Mouse (Mus musculus) thymus, postnatal 10 days (tissue): ENCODE data around the gene Rspo3.

Source experiments
- DNase-seq, 2 experiments: peaks; one replicate each; pipeline ENCODE4 v3.0.0; 2021; ENCODE audit warnings: low spot score in 2 of 2

The Rspo3 gene

GRCm38 (mm10) chr10:29535546-29536260, at the start of gene Rspo3:
Gene Rspo3 (minus strand): TSS chr10:29535867.
- no peak for DNase-seq

DNA sequence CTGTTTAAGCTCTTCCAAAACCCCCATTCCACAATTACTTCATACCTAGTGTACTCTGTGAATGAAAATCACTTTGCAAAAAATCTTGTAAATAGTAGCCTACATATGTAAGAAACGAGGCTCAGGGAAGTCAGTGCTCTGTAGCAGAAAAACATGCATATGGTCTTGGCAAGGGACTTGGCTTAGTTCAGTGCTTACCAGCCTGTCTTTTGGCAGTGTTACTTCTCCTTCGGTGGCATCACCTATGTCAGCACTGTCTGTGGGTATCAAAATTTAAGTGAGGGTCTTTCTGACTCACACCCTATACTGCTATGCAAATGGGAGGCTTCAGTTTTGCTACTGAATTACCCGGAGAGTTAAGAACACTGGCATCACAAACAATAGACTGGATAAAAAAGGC, 46.3 kb upstream of the Rspo3 start:
- DNase-seq = no peak

DNA sequence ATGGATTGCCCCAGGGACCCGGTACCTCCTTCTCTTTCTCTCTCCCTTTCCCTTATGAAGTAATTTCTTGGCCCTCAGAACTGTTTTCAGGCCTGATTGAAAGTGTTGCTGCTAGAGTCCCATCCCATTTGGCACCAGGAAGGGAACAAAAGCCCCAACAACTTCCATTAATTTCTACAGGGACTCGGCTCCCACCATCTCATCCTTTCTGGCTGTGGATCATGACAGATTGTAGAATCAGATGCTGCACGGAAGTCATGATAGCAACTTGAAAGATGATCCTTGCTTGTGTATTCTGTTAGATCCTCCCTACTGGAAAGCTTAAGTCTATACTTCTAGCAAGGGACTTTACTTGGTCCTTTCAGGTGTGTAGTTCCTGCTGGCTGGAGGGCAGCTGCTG, 45.8 kb upstream of the Rspo3 start:
- no peak for DNase-seq

DNA sequence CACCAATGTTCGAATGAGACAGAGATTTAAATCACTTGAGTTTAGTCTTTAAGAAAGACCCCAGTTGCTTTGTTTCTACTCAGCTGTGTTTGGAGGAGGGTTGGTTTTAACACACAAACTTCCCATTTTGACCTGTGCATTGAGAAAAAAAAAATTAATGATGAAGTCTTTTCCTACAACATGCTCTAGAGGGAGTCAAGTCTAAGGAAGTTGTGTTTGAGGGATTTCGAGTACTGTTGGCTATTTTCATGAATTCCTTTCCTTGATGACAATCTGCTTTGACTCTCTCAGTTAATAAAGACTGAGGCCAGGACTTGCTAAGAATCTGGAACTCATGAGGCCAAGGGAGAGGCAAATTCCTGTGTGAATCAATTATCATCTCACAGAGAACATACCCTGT, 20.3 kb upstream of the Rspo3 start:
- DNase-seq = no peak

GRCm38 (mm10) chr10:29554365-29554764, 18.7 kb upstream of the Rspo3 start:
- no peak for DNase-seq

DNA sequence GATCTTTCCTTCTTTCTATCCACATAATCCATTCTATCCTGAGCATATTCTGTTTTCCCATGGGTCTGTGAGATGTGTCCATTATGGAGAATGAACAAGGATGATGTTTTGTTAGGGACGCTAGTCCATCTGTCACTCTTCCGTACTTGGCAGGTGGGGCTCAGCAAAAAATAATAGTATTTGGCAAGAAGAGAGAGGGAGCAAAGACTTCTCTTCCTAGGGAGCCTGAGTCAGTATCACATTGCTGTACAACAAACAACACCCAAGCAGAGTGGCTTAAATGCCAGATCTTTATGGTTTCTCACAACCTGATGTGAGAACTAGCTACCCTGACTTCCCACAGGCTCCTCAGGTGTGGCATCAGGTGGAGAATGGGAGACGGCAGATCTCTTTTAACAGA, 7.3 kb upstream of the Rspo3 start:
- no peak for DNase-seq

- DNase-seq = no peak
Observed at GRCm38 (mm10) chr10:29539516-29539915, 3.8 kb upstream of the Rspo3 start.

- no peak for DNase-seq
Observed at GRCm38 (mm10) chr10:29538791-29539190, 3.1 kb upstream of the Rspo3 start.

- DNase-seq = no peak
Observed at GRCm38 (mm10) chr10:29534830-29535227, 838 bp downstream of the Rspo3 start.

- DNase-seq = no peak
Observed at GRCm38 (mm10) chr10:29533846-29534829, 1.5 kb downstream of the Rspo3 start.

DNA sequence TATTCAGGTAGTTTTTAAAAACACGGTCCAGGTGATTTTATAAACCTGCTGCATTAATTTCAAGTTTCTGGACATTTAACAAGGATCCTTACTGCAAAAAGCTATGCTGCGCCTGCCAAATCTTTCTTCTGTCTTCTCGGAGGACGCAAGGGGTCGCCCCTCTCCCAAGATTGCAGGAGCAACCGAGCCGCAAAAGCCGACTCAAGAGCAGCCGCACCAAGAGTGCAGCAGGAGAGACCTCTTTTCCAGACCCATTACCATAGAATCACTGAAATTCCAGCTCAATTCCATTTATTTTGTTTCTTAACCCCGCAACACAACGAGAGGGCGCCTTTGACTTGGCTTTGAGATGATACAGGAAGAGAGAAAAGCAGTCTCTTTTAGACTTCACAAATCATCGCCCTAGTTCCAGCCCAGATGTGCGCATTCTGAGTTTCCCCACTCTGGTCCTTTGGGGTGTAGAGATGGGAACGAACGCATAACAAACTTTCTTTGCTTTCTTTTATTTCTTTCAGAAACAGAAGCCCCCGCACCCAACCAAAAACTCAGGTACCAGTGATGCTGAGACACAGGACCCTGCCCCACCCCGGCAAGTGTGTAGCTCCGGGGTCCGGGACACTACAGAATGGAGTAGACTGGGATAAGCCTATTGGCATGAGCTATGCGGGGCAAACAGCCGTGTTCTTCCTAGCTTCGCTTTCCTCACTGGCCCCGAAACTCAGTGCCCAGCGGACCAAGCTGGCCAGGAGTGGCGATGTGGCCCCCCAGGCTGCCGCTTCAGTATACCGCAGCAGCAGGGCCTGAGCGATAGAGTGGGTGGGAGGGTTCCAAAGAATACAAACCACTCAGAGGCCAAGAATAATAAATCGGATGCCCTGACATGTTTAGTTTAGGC, 2.6 kb downstream of the Rspo3 start:
- DNase-seq = peak in 1 of 2 experiments; percentile 9

- no peak for DNase-seq
Observed at GRCm38 (mm10) chr10:29513563-29513962, 22.1 kb downstream of the Rspo3 start.

- no peak for DNase-seq
Observed at GRCm38 (mm10) chr10:29508167-29508566, 27.5 kb downstream of the Rspo3 start.

DNA sequence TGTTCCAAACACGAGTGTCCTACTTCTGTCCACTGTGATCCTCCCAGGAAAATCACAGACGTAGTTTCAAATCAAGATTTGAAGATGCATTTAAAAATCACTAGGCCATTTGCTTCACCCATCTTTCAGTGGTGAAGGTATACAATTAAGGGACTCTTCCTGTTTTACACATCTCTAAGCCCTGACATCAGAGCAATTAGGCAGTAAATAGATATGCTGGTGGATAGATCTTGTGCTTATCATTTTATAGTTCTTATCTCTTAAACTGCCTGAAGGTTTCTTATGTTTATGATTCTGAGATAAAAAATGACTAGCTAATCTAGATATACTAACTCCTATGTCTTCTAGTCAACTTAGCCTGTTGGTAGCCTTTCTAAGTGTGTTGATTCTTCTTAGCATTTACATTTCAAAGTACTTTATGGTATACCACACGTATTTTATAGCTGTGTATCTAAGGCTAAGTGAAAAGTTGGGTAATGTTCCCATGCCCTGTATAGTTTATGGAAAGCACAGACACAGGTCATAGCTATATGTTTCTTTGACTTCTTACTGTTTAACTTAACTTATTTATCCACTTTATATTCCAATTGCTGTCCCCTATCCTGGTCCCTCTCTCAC, 38.4 kb downstream of the Rspo3 start:
- DNase-seq = no peak

DNA sequence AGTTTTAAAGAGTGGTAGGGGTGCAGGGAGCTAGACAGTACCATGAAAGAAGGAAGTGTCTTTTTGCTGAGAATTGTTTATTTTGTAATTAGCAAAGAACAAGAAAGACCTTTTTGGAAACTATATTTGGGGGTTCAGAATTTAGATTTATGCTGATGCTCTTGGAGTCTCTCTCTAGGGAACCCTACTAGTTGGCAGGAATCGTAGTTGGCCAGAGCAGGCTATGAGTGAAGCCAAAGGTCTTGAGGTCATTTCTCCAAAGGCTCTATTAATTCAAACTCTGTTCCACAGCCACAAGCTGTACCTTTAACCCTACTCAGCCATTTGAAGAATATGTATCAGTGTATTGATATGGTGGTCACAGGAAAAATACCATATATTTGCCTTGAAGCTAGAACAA, 41.7 kb downstream of the Rspo3 start:
- no peak for DNase-seq

- DNase-seq = no peak
Observed at GRCm38 (mm10) chr10:29480945-29481344, 54.7 kb downstream of the Rspo3 start.

GRCm38 (mm10) chr10:29479401-29479800, 56.3 kb downstream of the Rspo3 start:
- no peak for DNase-seq

GRCm38 (mm10) chr10:29470454-29470853, 65.2 kb downstream of the Rspo3 start:
- DNase-seq = no peak

GRCm38 (mm10) chr10:29460100-29460499, 75.6 kb downstream of the Rspo3 start:
- DNase-seq = no peak

DNA sequence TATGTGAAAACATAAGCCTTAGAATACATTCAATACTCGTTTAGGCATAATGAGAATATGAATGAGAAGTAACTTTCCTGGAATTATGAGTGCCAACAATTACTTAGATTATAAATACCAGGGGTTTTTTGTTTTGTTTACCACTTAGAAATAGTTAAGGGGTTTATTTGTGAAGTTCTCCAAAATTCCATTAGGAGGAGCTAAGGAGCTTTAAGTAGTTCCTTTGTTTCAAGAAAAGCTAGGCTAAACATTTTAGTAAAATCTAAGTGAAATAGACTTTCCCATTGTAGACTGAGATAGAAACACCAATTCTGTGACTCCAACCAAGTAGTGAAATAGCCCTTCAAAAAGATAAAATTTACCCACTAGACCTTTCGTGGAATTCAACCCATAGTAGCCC, 76.0 kb downstream of the Rspo3 start:
- DNase-seq = no peak

- DNase-seq = no peak
Observed at GRCm38 (mm10) chr10:29445076-29445475, 90.6 kb downstream of the Rspo3 start.
